Mouse (Mus musculus): ENCODE measurements around the gene Gfra1.

Gene Gfra1

GRCm38 (mm10) chr19:58316474-58316873 is 139.2 kb downstream of the Gfra1 start:
- no peak for DNase-seq (ENCODE audit: low spot score)

- DNase-seq (ENCODE audit: low spot score) = no peak
Observed at GRCm38 (mm10) chr19:58315681-58316080, 140.0 kb downstream of the Gfra1 start.

- no peak for DNase-seq (ENCODE audit: low spot score)
Observed at GRCm38 (mm10) chr19:58314631-58315030, 141.1 kb downstream of the Gfra1 start.

- no peak for DNase-seq (ENCODE audit: low spot score)
Observed at GRCm38 (mm10) chr19:58313785-58314184, 141.9 kb downstream of the Gfra1 start.

- no peak for DNase-seq (ENCODE audit: low spot score)
Observed at GRCm38 (mm10) chr19:58312492-58312891, 143.2 kb downstream of the Gfra1 start.

- no peak for DNase-seq (ENCODE audit: low spot score)
Observed at GRCm38 (mm10) chr19:58310334-58311315, 145.1 kb downstream of the Gfra1 start.

GRCm38 (mm10) chr19:58309620-58310275 is 146.0 kb downstream of the Gfra1 start:
- no peak for DNase-seq (ENCODE audit: low spot score)

GRCm38 (mm10) chr19:58301105-58301504 is 154.6 kb downstream of the Gfra1 start:
- no peak for DNase-seq (ENCODE audit: low spot score)

GRCm38 (mm10) chr19:58297926-58298325 is 157.8 kb downstream of the Gfra1 start:
- DNase-seq (ENCODE audit: low spot score) = no peak

- peak; percentile 31 for DNase-seq (ENCODE audit: low spot score)
Observed at GRCm38 (mm10) chr19:58296842-58297190, 158.9 kb downstream of the Gfra1 start.

GRCm38 (mm10) chr19:58295986-58296841 is 159.5 kb downstream of the Gfra1 start:
- DNase-seq (ENCODE audit: low spot score) = no peak

- no peak for DNase-seq (ENCODE audit: low spot score)
Observed at GRCm38 (mm10) chr19:58288145-58288544, 167.6 kb downstream of the Gfra1 start.

- DNase-seq (ENCODE audit: low spot score) = no peak
Observed at GRCm38 (mm10) chr19:58275281-58275680, 180.4 kb downstream of the Gfra1 start.

- no peak for DNase-seq (ENCODE audit: low spot score)
Observed at GRCm38 (mm10) chr19:58271815-58272214, 183.9 kb downstream of the Gfra1 start.

GRCm38 (mm10) chr19:58270778-58271177 is 184.9 kb downstream of the Gfra1 start:
- DNase-seq (ENCODE audit: low spot score) = no peak

GRCm38 (mm10) chr19:58268476-58268875 is 187.2 kb downstream of the Gfra1 start:
- no peak for DNase-seq (ENCODE audit: low spot score)

- no peak for DNase-seq (ENCODE audit: low spot score)
Observed at GRCm38 (mm10) chr19:58266600-58266999, 189.1 kb downstream of the Gfra1 start.

- no peak for DNase-seq (ENCODE audit: low spot score)
Observed at GRCm38 (mm10) chr19:58260934-58261333, 194.8 kb downstream of the Gfra1 start.

GRCm38 (mm10) chr19:58259250-58259649 is 196.5 kb downstream of the Gfra1 start:
- DNase-seq (ENCODE audit: low spot score) = no peak

GRCm38 (mm10) chr19:58256485-58256884 is 199.2 kb downstream of the Gfra1 start:
- DNase-seq (ENCODE audit: low spot score) = no peak

- no peak for DNase-seq (ENCODE audit: low spot score)
Observed at GRCm38 (mm10) chr19:58255394-58255793, 200.3 kb downstream of the Gfra1 start.

- no peak for DNase-seq (ENCODE audit: low spot score)
Observed at GRCm38 (mm10) chr19:58254172-58254571, 201.5 kb downstream of the Gfra1 start.
